In the genomic region with DNA sequence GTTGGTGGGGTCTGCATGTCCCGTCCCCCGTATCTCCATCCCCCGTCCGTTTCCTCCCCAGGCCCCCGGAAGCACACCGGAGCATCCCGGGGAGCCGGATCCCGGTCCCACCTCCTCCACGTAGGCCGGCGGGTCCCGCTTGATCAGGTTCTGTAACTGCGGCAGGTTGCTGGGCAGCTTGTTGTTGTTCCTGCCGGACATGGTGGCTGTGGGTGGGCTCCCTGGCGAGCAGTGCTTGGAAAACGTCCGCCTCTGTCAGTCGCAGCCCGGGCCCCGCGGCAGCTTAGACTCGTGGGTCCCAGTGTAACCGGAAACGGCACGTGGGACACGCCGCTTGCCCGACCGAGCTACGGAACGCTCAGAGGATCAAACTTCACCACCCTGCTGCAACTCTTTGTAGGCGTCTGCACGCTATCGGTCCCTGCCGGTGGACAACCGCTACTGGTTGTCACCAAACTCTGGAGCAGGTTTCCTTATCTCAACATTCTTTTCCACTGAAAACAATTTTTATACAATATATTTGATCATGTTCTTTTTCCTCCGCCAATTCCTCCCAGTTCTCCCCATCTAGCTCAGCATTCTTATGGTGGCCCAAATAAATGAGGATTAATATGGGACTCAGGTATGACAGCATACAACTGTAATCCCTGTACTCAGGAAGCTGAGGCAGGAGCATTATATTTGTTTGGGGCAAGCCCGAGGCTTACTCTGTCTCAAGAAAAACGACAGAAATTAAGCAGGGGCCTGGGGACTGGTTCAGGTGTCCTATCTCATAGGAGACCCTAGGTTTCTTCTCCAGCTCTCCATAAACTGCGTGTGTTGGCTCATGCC, we compare ENCODE assay signal across 8 mouse cellular contexts. TPM values are rescaled to one million over a fixed set of nuclear protein-coding genes. Genes with fewer than 3 reads are reported as not detected.
A peak's percentile ranks its signal among the peaks of the same experiment; 100 is the strongest.
DNase-seq lines count a peak whose midpoint lies in the region; ATAC-seq lines count a peak whose summit lies in the region.

A gene (minus strand): TSS at position 799 of the 831 bp plus-strand sequence.

- H3K9me3 ChIP-seq in hindbrain, embryonic 13.5 days: no peaks in the 10 kb centered on the region

- DNase-seq in NIH3T3 (ENCODE audit: low read depth): peak; percentile 96
- DNase-seq in cerebellum, postnatal 10 days: peak; percentile 95
- DNase-seq in frontal cortex, postnatal 14 days (ENCODE audit: low spot score in 2 of 2): peak; percentile 93 to 94
- DNase-seq in layer of hippocampus, postnatal 25 days (ENCODE audit: extremely low spot score in 1 of 2, low spot score in 1 of 2): peak; percentile 86 to 88
- peak; percentile 94 for DNase-seq in lung, postnatal 25 days (ENCODE audit: low spot score)
- peak; percentile 97 for DNase-seq in retina, embryonic 14.5 days (ENCODE audit: low spot score)
- peak; percentile 91 for DNase-seq in thymus, postnatal 4 days

- H3K36me3 ChIP-seq in hindbrain, embryonic 13.5 days: peaks cover 9% of the 10 kb centered on the region

- no peaks in the 10 kb centered on the region for H3K27me3 ChIP-seq in hindbrain, embryonic 13.5 days

- WGBS in hindbrain, embryonic 13.5 days: 2% methylated on average over 41 of the region's 41 CpGs

- H3K4me3 ChIP-seq in hindbrain, embryonic 13.5 days: peak within 1 kb of the TSS; percentile 88

- H3K27ac ChIP-seq in hindbrain, embryonic 13.5 days: peak within 1 kb of the TSS; percentile 71

- peaks cover 16% of the 10 kb centered on the region for H3K4me1 ChIP-seq in hindbrain, embryonic 13.5 days (replicated peaks)

- ATAC-seq in hindbrain, embryonic 13.5 days (ENCODE audit: low FRiP score): peak; percentile 96

- peak within 1 kb of the TSS; percentile 85 for H3K9ac ChIP-seq in hindbrain, embryonic 13.5 days

- peak within 1 kb of the TSS; percentile 83 for H3K4me2 ChIP-seq in hindbrain, embryonic 13.5 days

RNA-seq across cellular contexts. Expression of the gene that starts here (rescaled TPM):
- 31.1 and 33.7 TPM in 2 replicates for polyA plus RNA-seq in hindbrain, embryonic 13.5 days (2015; fragmentation: Nextera tagmentation; extraction: Ambion mirVana)
- 10 to 100 TPM; 20.1 to 25.5 TPM for total RNA-seq in layer of hippocampus, postnatal 25 days (2021)

Comparison
In these comparisons a context has a peak if more than half of its experiments do, and no peak if none do; other contexts are left out.
1. Peak in every context shown above with its lines: DNase-seq, ATAC-seq, H3K4me3 ChIP-seq and H3K27ac ChIP-seq.